Mouse (Mus musculus) C2C12 (cell line): ENCODE data around the gene Mrtfa.

Experiments
- CTCF ChIP-seq: IDR thresholded peaks from one replicate; pipeline ENCODE4 v1.5.1; 2011; ENCODE audit not compliant: control insufficient read depth, insufficient read depth, insufficient read length
- MAX ChIP-seq: IDR thresholded peaks from one replicate; pipeline ENCODE4 v1.6.1; 2011; ENCODE audit warnings: mild to moderate bottlenecking, control low read depth
- MYOG ChIP-seq: IDR thresholded peaks from one replicate; pipeline ENCODE4 v1.6.1; 2011; ENCODE audit not compliant: control insufficient read depth, insufficient read length; ENCODE audit errors: extremely low read depth

DNA sequence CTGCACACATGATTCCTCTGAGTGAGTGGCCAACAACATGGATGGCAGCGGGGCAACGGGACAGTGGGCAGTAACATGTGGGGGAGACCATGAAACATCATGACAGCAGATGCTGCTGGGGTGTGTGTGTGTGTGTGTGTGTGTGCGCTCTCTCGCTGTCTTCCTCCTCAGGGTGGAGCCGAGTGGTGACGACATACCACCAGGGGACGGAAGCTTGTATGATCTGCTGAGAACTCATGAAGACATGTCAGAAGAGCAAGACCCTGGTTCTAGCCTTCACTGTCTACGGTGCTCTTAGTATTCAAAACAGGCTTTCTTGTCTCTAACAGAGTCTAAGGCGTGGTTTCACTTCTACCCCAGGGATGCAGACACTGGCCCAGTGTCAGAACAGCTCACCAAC lies 146.1 kb downstream of the Mrtfa start:
- TF ChIP-seq CTCF (no peak), MYOG (no peak), MAX (no peak)
